ENCODE assay signal across 8 mouse cellular contexts in the genomic region with DNA sequence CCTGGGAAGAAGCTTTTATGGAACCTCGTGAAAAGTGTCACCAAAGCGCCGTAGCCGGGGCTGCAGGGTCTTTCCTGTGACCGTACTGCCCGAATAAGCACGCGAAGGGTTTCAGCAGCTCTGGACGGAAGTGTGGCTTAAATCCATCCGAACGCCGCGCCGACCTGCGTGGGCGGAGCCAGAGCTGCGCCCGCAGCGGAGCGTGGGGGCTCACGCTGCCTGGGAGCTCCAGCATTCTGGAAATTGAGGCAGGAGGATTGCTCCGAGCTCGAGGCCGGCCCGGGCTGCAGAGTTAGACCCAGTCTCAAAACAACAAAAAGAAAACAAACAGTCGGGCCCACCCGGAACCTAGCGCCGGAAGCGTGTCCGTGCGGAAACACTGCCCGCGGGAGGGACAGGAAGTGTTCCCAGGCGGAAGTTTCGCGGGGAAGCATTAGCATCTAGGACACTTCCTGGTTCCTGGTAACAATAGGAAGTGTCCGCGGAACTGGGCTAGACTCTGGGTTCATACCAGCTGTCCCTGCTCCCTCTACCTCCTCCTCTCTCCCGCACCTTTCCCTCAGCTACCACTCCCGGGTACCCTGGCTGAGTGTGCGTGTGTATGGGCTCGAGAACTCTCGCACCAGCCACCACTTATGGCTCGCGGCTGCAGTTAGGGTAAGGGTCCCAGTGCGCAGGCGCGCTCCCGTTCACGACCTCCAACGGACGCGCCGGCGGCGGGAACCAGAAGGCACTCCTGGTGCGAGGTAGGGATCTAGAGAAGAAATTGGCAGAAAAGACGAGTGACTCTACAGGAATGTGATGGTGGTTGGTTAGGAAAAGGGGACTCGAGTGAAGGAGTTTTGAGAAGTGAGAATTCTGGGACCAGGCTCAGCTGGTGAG. TPM values are rescaled to one million over a fixed set of nuclear protein-coding genes. Genes with fewer than 3 reads are reported as not detected.
DNase-seq lines count a peak whose midpoint lies in the region; ATAC-seq and TF ChIP-seq lines count a peak whose summit lies in the region.

A gene (minus strand): TSS at position 362 of the 882 bp plus-strand sequence.

- TF ChIP-seq POLR2A in lung, adult 2 months (IDR thresholded peaks at IDR 0.05; ENCODE audit: borderline replicate concordance, extremely low read depth, low read depth, low read length), result peak; percentile 83

- peak within 1 kb of the TSS; percentile 94 for H3K4me2 ChIP-seq in forebrain, embryonic 14.5 days (ENCODE audit: low read length)

- peak within 1 kb of the TSS; percentile 98 for H3K4me3 ChIP-seq in forebrain, embryonic 14.5 days (ENCODE audit: low read depth, low read length)
- peak within 1 kb of the TSS; percentile 98 for H3K4me3 ChIP-seq in lung, adult 2 months (replicated peaks; ENCODE audit: extremely low read depth, low read depth, low read length)

- intact Hi-C loops in heart, postnatal 25 days (cut with DNase I), result loop anchor here (2.0 kb wide), 1 partner anchor 78 kb away; no protein-coding TSS in a partner anchor

- H3K9ac ChIP-seq in forebrain, embryonic 14.5 days (ENCODE audit: low read length), result peak within 1 kb of the TSS; percentile 98

- DNase-seq in ES-CJ7 (ENCODE audit: low read depth, low spot score), result peak; percentile 97
- DNase-seq in cerebellum, adult 11 months, result peak; percentile 84
- peak; percentile 97 for DNase-seq in forebrain, embryonic 14.5 days (ENCODE audit: low spot score)
- peak; percentile 76 for DNase-seq in heart, postnatal 25 days (ENCODE audit: low spot score)
- DNase-seq in layer of hippocampus, adult 18-20 months (ENCODE audit: low spot score in 2 of 2), result peak; percentile 82 to 95
- peak; percentile 91 for DNase-seq in lung, adult 2 months
- peak; percentile 64 to 81 for DNase-seq in thymus, adult 18-20 months

- no peaks in the 10 kb centered on the region for H3K27me3 ChIP-seq in forebrain, embryonic 14.5 days (replicated peaks; ENCODE audit: control insufficient read depth, insufficient read depth, low read length)

- peak within 1 kb of the TSS; percentile 100 for H3K27ac ChIP-seq in forebrain, embryonic 14.5 days (ENCODE audit: low read depth, low read length)

- WGBS in forebrain, embryonic 14.5 days, result under 1% methylated on average over 60 of the region's 60 CpGs
- under 1% methylated on average over 60 of the region's 60 CpGs for WGBS in lung, adult 2 months

- no peak for TF ChIP-seq CTCF in lung, adult 2 months (IDR thresholded peaks at IDR 0.05; ENCODE audit: insufficient read depth, low read length)

- peak; percentile 69 for ATAC-seq in forebrain, embryonic 14.5 days
- peak; percentile 65 for ATAC-seq in neutrophil, adult 5-6 weeks (ENCODE audit: extremely low read depth, insufficient number of reproducible peaks, low FRiP score, poor library complexity, severe bottlenecking)

- H3K36me3 ChIP-seq in forebrain, embryonic 14.5 days (ENCODE audit: control insufficient read depth, insufficient read depth, low read length), result peaks cover 50% of the 10 kb centered on the region

- H3K4me1 ChIP-seq in forebrain, embryonic 14.5 days (ENCODE audit: control insufficient read depth, insufficient read depth, low read length), result peaks cover 18% of the 10 kb centered on the region
- H3K4me1 ChIP-seq in lung, adult 2 months (ENCODE audit: control insufficient read depth, insufficient read depth, low read length), result peaks cover 5% of the 10 kb centered on the region

- no peaks in the 10 kb centered on the region for H3K9me3 ChIP-seq in forebrain, embryonic 14.5 days (replicated peaks; ENCODE audit: control insufficient read depth, low read length)

RNA-seq across cellular contexts. Expression of the gene that starts here (rescaled TPM):
- polyA plus RNA-seq in forebrain, embryonic 14.5 days (2014; fragmentation: Nextera tagmentation; extraction: Ambion mirVana), result 24.1 and 29.1 TPM in 2 replicates
- total RNA-seq in heart, postnatal 25 days (2021), result 1 to 10 TPM; 3.4 to 4.7 TPM
- total RNA-seq in layer of hippocampus, adult 18-20 months (2021), result 10 to 100 TPM; 20.9 to 25.7 TPM
- polyA plus RNA-seq in lung, adult 2 months (2012; rRNA removed), result 6.0 and 6.7 TPM in 2 replicates
- total RNA-seq in neutrophil, adult 5-6 weeks (2017), result 6.2 and 12.5 TPM in 2 replicates

Comparison
In these comparisons a context has a peak if more than half of its experiments do, and no peak if none do; other contexts are left out.
1. Peak in every context shown above with its lines: DNase-seq, ATAC-seq, H3K4me3 ChIP-seq and H3K27ac ChIP-seq.